ENCODE assay signal across 8 mouse cellular contexts in the genomic region with DNA sequence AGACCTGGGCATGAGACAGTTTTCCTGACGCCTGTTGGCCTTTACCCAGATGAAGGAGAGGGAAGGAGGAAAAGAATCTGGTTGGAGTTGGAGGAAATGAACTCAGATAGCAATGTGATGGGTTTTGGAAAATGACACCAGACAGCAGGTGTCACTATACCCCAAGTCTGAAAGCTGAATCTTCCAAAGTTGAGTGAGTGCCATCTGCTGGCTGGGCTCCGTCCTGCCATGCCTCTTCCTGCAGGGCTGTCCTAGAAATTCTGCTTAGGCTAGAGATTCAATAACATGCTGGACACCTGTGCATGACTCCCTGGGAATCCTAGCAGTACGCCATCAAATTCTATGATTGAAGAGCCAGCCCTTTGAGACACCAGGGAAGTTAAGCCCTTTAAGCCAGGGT. TPM values are rescaled to one million over a fixed set of nuclear protein-coding genes. Genes with fewer than 3 reads are reported as not detected.
DNase-seq lines count a peak whose midpoint lies in the region; ATAC-seq and TF ChIP-seq lines count a peak whose summit lies in the region.

No protein-coding gene starts in this region.

- DNase-seq in urinary bladder, adult 18-20 months (ENCODE audit: low spot score in 2 of 2): peak; percentile 64 to 72
- DNase-seq in urinary bladder, postnatal 10 days (ENCODE audit: low spot score): no peak
- peak; percentile 85 for DNase-seq in embryo, embryonic 11 days
- DNase-seq in gastrocnemius, postnatal 4 days (ENCODE audit: low spot score in 2 of 2): peak; percentile 54 to 82
- DNase-seq in kidney, adult 9 months: peak; percentile 88
- peak; percentile 84 for DNase-seq in limb, embryonic 14.5 days (ENCODE audit: low spot score)
- peak; percentile 16 to 57 for DNase-seq in monocyte, adult 2 months (ENCODE audit: low read depth in 1 of 2, low spot score in 2 of 2)
- peak; percentile 68 to 72 for DNase-seq in spleen, postnatal 36 days (ENCODE audit: low spot score in 2 of 2)

- H3K4me3 ChIP-seq in limb, embryonic 14.5 days (replicated peaks; ENCODE audit: low read length): no peak overlapping the region

- no peak overlapping the region for H3K9ac ChIP-seq in limb, embryonic 14.5 days (ENCODE audit: low read depth, low read length, severe bottlenecking)

- H3K4me1 ChIP-seq in limb, embryonic 14.5 days (ENCODE audit: control insufficient read depth, insufficient read depth, low read length): no peaks in the 10 kb centered on the region

- TF ChIP-seq POLR2A in limb, embryonic 14.5 days (IDR thresholded peaks at IDR 0.05; ENCODE audit: borderline replicate concordance, extremely low read depth, insufficient read depth, insufficient read length): no peak

- no peaks in the 10 kb centered on the region for H3K9me3 ChIP-seq in limb, embryonic 14.5 days (ENCODE audit: control insufficient read depth, low read length)

- peak; percentile 68; the same call in 1 of the 2 replicates for ATAC-seq in limb, embryonic 14.5 days (ENCODE audit: low FRiP score, low read depth)

- no peak overlapping the region for H3K27ac ChIP-seq in limb, embryonic 14.5 days (replicated peaks; ENCODE audit: low read depth, low read length)

- no peaks in the 10 kb centered on the region for H3K36me3 ChIP-seq in limb, embryonic 14.5 days (ENCODE audit: control insufficient read depth, insufficient read depth, low read length)

- no peaks in the 10 kb centered on the region for H3K27me3 ChIP-seq in limb, embryonic 14.5 days (ENCODE audit: control insufficient read depth, insufficient read depth, low read length)

- 12% methylated on average over 3 of the region's 3 CpGs for WGBS in limb, embryonic 14.5 days

- no peak overlapping the region for H3K4me2 ChIP-seq in limb, embryonic 14.5 days (replicated peaks; ENCODE audit: low read depth, low read length, severe bottlenecking)

RNA-seq across cellular contexts. Expression of a gene that starts 11.9 kb away (rescaled TPM):
- 10 to 100 TPM; 63.6 to 81.0 TPM for total RNA-seq in gastrocnemius, postnatal 4 days (2021)
- polyA plus RNA-seq in limb, embryonic 14.5 days (2012; rRNA removed): 50.4 and 57.7 TPM in 2 replicates
- 50.6 and 59.1 TPM in 2 replicates for polyA plus RNA-seq in limb, embryonic 14.5 days (2014; fragmentation: Nextera tagmentation; extraction: Ambion mirVana)

RNA-seq across cellular contexts. Expression of a gene that starts 42.7 kb away (rescaled TPM):
- total RNA-seq in gastrocnemius, postnatal 4 days (2021): 1 to 10 TPM; 4.8 to 4.9 TPM
- 11.6 and 12.3 TPM in 2 replicates for polyA plus RNA-seq in limb, embryonic 14.5 days (2012; rRNA removed)
- polyA plus RNA-seq in limb, embryonic 14.5 days (2014; fragmentation: Nextera tagmentation; extraction: Ambion mirVana): 10.2 and 10.4 TPM in 2 replicates
